Mouse (Mus musculus) G1E (cell line): ENCODE results near the gene Jmjd8. TPM values are rescaled to one million over a fixed set of nuclear protein-coding genes. Genes with fewer than 3 reads are reported as not detected.

Experiments used
- ATAC-seq: 2 replicates; pipeline ENCODE4 v1.8.0; 2016; ENCODE audit warnings: mild to moderate bottlenecking; ENCODE audit not compliant: insufficient number of reproducible peaks, poor library complexity, low FRiP score, severe bottlenecking; ENCODE audit errors: extremely low read depth
- DNase-seq: peaks from one replicate; pipeline ENCODE4 v3.0.0; 2012; ENCODE audit warnings: low spot score
- H3K27me3 ChIP-seq: 2 replicates; pipeline ENCODE4 v1.6.1; 2012; ENCODE audit warnings: mild to moderate bottlenecking, low read length, inconsistent platforms; ENCODE audit not compliant: insufficient read depth
- H3K36me3 ChIP-seq: replicated peaks from 2 replicates; pipeline ENCODE3; 2012; ENCODE audit warnings: mild to moderate bottlenecking, inconsistent platforms
- H3K4me1 ChIP-seq: 2 replicates; pipeline ENCODE4 v1.6.1; 2012; ENCODE audit warnings: low read depth, low read length, inconsistent platforms, mixed read lengths; ENCODE audit not compliant: insufficient read depth
- H3K4me3 ChIP-seq: 2 replicates; pipeline ENCODE4 v1.5.1; 2012; ENCODE audit warnings: low read depth, mild to moderate bottlenecking, inconsistent platforms, low read length, moderate library complexity, mixed read lengths
- H3K9me3 ChIP-seq: replicated peaks from 2 replicates; pipeline ENCODE4 v1.6.1; 2012; ENCODE audit warnings: inconsistent platforms
- CTCF ChIP-seq: IDR thresholded peaks from 2 replicates; pipeline ENCODE4 v1.5.1; 2012; ENCODE audit warnings: low read depth, low read length, inconsistent platforms, mixed read lengths
- GATA1 ChIP-seq: IDR thresholded peaks from 2 replicates; pipeline ENCODE4 v1.6.1; 2012; ENCODE audit warnings: borderline replicate concordance, low read length, inconsistent platforms, mixed read lengths
- GATA2 ChIP-seq: IDR thresholded peaks from 2 replicates; pipeline ENCODE4 v1.6.1; 2012; ENCODE audit warnings: low read depth, low read length, inconsistent platforms, borderline replicate concordance
- POLR2AphosphoS5 ChIP-seq: IDR thresholded peaks from 2 replicates; pipeline ENCODE4 v1.6.1; 2012; ENCODE audit warnings: low read depth, low read length, inconsistent platforms; ENCODE audit not compliant: insufficient replicate concordance
- TAL1 ChIP-seq: conservative IDR thresholded peaks from 2 replicates; pipeline ENCODE4 v1.6.1; 2012; ENCODE audit warnings: low read depth, low read length, inconsistent platforms, mixed read lengths
- polyA plus RNA-seq: library from polyadenylated mRNA; stranded (reverse); fragments of >175 nt; gene quantifications from 2 replicates; pipeline ENCODE4 v1.2.3, GENCODE M21; 2012
- total RNA-seq, 2 experiments: library from RNA; stranded (forward) in 1 of 2; stranded (reverse) in 1 of 2; fragments of 200-1000 nt in 1 of 2; fragments of >200 nt in 1 of 2; fragmentation: Nextera tagmentation in 1 of 2; gene quantifications; 2 replicates each; pipeline ENCODE4 v1.2.3; 2014 to 2017

The Jmjd8 gene
- total and polyA plus RNA-seq, 3 experiments, result 0.11 to 1.9 (median 0.90) TPM

DNA sequence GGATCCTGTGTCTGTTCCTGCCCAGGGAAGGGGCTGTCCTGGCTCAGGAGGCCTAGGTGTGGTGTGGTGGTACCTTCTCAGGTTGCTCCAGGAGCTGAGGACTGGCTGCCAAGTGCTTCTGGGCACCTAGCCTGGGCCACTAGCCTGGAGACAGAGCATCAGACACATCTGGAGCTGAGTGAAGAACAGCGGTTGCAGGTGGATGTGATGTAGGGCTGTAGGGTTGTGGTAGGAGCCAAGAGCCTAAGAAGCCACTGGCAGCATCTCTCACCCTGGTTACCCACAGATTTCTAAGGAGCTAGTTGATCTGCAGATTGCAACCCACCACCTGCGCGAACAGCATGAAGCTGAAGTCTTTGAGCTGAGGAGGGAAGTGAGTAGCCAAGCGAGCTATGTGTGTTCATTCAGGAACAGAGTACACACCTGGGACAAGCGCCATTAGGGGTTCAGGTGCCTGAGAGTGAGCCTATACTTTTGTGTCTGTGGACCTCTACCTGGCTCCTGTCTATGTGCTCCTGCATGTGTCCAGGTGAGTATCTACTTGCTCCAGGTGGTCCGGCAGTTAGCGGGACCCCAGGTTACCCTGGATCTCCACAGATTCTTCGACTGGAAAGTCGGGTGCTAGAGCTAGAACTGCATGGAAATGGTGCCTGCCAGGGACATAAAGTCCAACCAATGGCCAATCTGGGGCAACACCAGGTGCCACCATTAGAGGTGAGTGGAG is 41.7 kb upstream of the Jmjd8 start:
- H3K36me3 ChIP-seq, result peaks cover 78% of the 10 kb centered on the region

DNA sequence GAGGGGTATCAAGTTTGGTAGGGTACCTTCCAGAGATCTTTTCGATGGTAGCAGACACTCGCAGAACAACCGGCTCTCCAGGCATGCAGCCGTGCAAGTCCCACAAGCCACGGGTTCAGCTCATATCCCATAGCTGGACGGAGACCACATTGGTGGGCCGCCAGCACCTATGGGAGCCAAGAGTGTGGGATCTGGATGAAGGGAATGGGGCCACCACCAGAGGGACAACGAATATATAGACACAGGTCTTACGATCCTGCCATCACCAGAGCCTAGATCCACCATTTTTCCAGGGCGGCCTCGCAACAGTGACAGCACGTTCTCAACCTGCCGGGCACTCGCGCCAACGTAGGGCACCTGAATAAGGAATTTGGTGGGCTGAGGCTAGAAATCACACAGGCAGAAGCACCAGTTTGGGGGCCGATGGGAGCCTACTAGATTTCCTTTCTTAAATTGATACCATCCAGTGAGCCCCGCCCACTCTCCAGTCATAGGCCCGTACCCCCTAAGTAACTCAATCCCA is 37.3 kb upstream of the Jmjd8 start:
- peaks cover 81% of the 10 kb centered on the region for H3K36me3 ChIP-seq
- H3K4me3 ChIP-seq, result peak overlapping the region; percentile 80
- ATAC-seq (no peak), DNase-seq (no peak)
- TF ChIP-seq GATA2 (no peak), TAL1 (no peak), GATA1 (no peak), CTCF (no peak), POLR2AphosphoS5 (no peak)
- H3K4me1 ChIP-seq, result peaks cover 61% of the 10 kb centered on the region
- H3K9me3 ChIP-seq, result no peaks in the 10 kb centered on the region
- no peaks in the 10 kb centered on the region for H3K27me3 ChIP-seq

More for the DNA sequence above, 41.7 kb upstream of the Jmjd8 start:
- no peak for ATAC-seq
- Histone ChIP-seq H3K27me3 (no peaks in the 10 kb centered on the region), H3K9me3 (no peaks in the 10 kb centered on the region), H3K4me1 (peaks cover 49% of the 10 kb centered on the region), H3K4me3 (no peak overlapping the region)
- TF ChIP-seq GATA2 (no peak), POLR2AphosphoS5 (no peak), CTCF (no peak), GATA1 (no peak)
- no peak for DNase-seq

DNA sequence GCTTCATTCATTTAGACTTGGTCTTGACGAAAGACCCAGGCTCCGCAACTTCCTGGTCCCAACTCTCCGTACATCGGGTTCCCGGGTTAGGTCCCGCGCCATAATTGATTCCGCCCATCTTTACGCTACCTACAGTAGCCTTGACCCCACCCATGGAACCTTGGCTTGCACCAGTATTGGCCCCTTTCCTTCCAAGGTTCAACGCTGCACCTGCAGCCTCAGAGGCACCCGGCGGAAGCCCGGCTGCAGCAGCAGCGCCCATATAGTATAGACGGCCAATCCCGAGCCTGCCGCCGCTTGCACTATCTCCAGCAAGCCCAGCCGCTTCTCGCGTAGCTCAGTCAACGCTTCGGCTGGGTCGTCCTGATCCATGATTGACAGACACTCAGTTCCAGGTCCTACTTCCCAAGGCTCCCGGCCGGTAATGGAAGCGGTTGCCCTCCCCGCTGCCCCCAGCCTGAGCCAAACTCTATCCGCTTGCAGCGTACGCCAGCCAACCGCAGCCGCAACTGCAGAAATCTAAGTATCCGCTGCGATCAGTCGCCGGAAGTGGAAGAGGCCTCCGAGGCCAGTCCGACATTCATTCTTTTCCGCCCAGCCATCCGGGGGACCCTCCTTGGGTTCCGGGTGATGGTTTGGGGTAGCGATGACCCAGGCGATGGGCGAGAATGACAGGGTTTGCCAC is 36.7 kb upstream of the Jmjd8 start:
- Histone ChIP-seq H3K36me3 (peaks cover 75% of the 10 kb centered on the region), H3K4me1 (peaks cover 59% of the 10 kb centered on the region), H3K4me3 (peak overlapping the region; percentile 80), H3K9me3 (no peaks in the 10 kb centered on the region), H3K27me3 (no peaks in the 10 kb centered on the region)
- ATAC-seq (peak; percentile 30), DNase-seq (peak; percentile 71)
- TF ChIP-seq GATA1 (no peak), GATA2 (no peak)

DNA sequence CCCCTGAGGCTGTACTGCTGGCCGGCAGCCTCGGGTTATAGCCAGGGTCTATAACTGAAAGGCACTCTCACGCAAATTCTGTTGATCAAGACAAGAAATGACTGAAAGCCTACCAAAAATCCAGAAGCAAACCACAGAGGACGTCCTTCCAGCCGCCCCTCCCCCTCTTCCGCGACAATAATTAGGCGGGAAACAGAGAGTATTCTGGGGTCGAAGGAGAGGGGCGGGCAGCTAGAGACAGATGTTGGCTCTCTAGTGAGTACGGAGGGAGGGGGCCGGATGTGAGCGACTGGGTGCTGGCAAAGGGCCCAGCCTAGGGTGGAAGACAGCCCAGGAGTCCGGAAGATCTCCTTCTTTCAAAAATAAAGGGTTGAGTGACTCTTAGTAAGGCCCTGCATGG is 36.1 kb upstream of the Jmjd8 start, which contains the start of gene Fam173a:
Gene Fam173a, minus strand, starts transcription at position 287 of the 400 bp plus-strand sequence.
- ATAC-seq, result 0 out of 2 replicates have a peak, but pooled peaks have one; percentile 42
- peaks cover 65% of the 10 kb centered on the region for H3K4me1 ChIP-seq

DNA sequence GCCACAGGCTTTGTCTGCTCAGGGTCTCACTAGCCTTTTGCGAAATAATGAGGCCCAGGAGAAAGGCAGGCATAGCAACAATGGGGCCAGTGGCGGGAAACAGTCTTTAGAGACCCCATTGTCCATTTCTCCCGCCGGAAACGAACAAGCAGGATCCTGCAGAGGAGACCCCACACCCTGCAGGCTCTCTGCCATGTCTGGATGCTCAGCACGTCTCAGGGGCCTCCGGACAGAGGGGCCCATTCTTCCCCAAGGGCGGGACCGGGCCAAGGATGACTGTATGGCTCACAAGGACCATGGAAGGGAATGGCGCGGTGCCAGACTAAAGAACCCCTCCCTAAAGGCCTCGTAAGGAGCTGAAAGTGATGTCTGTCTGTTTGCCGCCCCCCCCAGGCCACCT is 34.5 kb upstream of the Jmjd8 start:
- DNase-seq, result no peak
- H3K9me3 ChIP-seq, result no peaks in the 10 kb centered on the region
- H3K4me3 ChIP-seq, result no peak overlapping the region
- no peaks in the 10 kb centered on the region for H3K27me3 ChIP-seq
- peaks cover 54% of the 10 kb centered on the region for H3K36me3 ChIP-seq
- no peak for TF ChIP-seq GATA1
- TF ChIP-seq TAL1, result no peak
- no peak for ATAC-seq
- peaks cover 63% of the 10 kb centered on the region for H3K4me1 ChIP-seq

More for the DNA sequence above, 36.1 kb upstream of the Jmjd8 start, which contains the start of gene Fam173a:
- Histone ChIP-seq H3K9me3 (no peaks in the 10 kb centered on the region), H3K27me3 (no peaks in the 10 kb centered on the region), H3K4me3 (peak within 1 kb of the TSS; percentile 80), H3K36me3 (peaks cover 69% of the 10 kb centered on the region)
- no peak for TF ChIP-seq CTCF
- TF ChIP-seq GATA2, result no peak
- TF ChIP-seq TAL1, result no peak
- TF ChIP-seq POLR2AphosphoS5, result no peak
- TF ChIP-seq GATA1, result no peak
- DNase-seq, result peak; percentile 87

DNA sequence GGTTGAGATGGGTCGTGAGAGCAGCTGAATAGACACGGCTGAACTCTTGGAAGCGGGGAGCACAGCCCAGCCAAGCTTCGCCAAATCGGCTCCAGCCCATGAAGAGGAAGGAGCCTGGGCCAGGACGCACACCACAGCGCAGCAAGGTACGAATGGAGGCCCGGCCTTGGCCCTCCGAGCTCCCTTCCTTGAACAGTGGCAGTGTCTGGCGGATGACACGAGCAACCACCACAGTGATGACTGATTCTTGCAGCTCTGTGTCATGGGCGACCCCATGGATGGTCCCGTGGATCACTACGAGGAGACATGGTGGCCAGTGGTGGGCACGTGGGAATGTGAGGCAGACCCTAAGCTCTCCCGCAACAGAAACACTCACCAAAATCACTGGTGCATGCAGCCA is 33.7 kb upstream of the Jmjd8 start:
- no peak for ATAC-seq
- Histone ChIP-seq H3K4me1 (peaks cover 63% of the 10 kb centered on the region), H3K36me3 (peaks cover 46% of the 10 kb centered on the region)

More for the DNA sequence above, 33.7 kb upstream of the Jmjd8 start:
- Histone ChIP-seq H3K9me3 (no peaks in the 10 kb centered on the region), H3K4me3 (peak overlapping the region; percentile 25; the same call in 1 of the 2 replicates), H3K27me3 (no peaks in the 10 kb centered on the region)
- no peak for TF ChIP-seq POLR2AphosphoS5
- no peak for TF ChIP-seq CTCF
- TF ChIP-seq TAL1, result no peak
- TF ChIP-seq GATA2, result no peak
- TF ChIP-seq GATA1, result no peak
- DNase-seq, result no peak
